Mouse (Mus musculus): ENCODE data around the gene Cdh5.

DNA sequence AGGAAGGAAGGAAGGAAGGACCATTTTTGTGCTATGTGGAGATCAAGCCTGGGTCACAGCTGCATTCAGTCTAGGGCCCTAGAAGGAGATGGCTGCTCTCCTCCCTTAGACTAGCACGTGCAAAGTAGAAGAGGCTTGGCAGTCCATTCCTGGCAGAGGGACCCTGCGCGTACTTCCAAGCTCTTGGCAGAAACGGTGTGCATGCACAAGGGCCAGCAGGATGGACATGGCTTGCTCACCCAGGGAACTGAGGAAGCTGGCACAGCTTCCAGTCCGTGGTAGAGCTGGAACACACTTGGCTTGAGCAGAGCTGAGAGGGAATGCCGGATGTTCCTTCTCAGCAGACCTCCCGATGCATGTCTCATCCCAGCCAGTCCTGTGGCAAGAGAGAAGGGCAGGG is 36.2 kb upstream of the Cdh5 start:
- TF ChIP-seq CTCF (conservative IDR thresholded peaks at IDR 0.05; ENCODE audit: low read length) (no peak), NANOG (IDR thresholded peaks at IDR 0.05; ENCODE audit: borderline replicate concordance, low read length) (no peak), POU5F1 (IDR thresholded peaks at IDR 0.05; ENCODE audit: borderline replicate concordance, low read length) (no peak)
